ENCODE assay signal across 8 mouse cellular contexts in the genomic region with DNA sequence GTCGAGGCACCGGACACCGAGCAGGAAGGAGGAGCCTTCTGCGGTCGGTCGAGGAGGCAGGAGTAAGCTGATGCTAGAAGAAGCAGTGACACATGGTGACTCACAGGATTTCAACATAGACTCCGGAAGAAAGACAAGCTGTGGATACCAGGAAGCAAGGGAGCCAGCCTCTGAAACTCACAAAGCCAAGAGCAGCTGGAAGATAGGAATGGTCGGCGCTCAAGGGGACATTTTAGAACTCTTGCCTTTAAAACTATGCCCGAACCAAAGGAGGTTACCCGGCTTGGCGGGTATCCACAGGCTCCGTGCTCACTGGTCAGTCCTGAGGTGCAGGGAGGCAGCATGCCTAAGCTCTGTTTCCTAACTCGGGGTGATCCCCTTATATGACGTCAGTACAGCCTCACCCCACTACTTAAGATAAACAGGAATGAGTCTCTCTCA.
DNase-seq lines count a peak whose midpoint lies in the region; ATAC-seq lines count a peak whose summit lies in the region.

No protein-coding gene starts in this region.

- H3K27ac ChIP-seq in heart, embryonic 12.5 days (ENCODE audit: poor library complexity, severe bottlenecking), result peak overlapping the region; percentile 81
- H3K27ac ChIP-seq in hindbrain, embryonic 14.5 days, result no peak overlapping the region

- H3K9ac ChIP-seq in heart, embryonic 12.5 days, result no peak overlapping the region
- H3K9ac ChIP-seq in hindbrain, embryonic 14.5 days, result no peak overlapping the region

- H3K4me2 ChIP-seq in heart, embryonic 12.5 days, result peak overlapping the region; percentile 44; the same call in 1 of the 2 replicates
- no peak overlapping the region for H3K4me2 ChIP-seq in hindbrain, embryonic 14.5 days (replicated peaks)

- no peak overlapping the region for H3K4me3 ChIP-seq in heart, embryonic 12.5 days
- no peak overlapping the region for H3K4me3 ChIP-seq in hindbrain, embryonic 14.5 days (replicated peaks; ENCODE audit: low read length)

- H3K27me3 ChIP-seq in heart, embryonic 12.5 days (replicated peaks), result no peaks in the 10 kb centered on the region
- no peaks in the 10 kb centered on the region for H3K27me3 ChIP-seq in hindbrain, embryonic 14.5 days (ENCODE audit: control insufficient read depth, insufficient read depth, low read length)

- no peaks in the 10 kb centered on the region for H3K36me3 ChIP-seq in heart, embryonic 12.5 days
- H3K36me3 ChIP-seq in hindbrain, embryonic 14.5 days (replicated peaks; ENCODE audit: control insufficient read depth, insufficient read depth), result no peaks in the 10 kb centered on the region

- peaks cover 30% of the 10 kb centered on the region for H3K4me1 ChIP-seq in heart, embryonic 12.5 days (replicated peaks)
- no peaks in the 10 kb centered on the region for H3K4me1 ChIP-seq in hindbrain, embryonic 14.5 days (replicated peaks; ENCODE audit: control insufficient read depth, insufficient read depth, low read length)

- ATAC-seq in heart, embryonic 12.5 days (ENCODE audit: insufficient number of reproducible peaks, low FRiP score), result peak; percentile 74
- no peak for ATAC-seq in hindbrain, embryonic 14.5 days (ENCODE audit: low FRiP score)

- no peaks in the 10 kb centered on the region for H3K9me3 ChIP-seq in heart, embryonic 12.5 days (replicated peaks)
- H3K9me3 ChIP-seq in hindbrain, embryonic 14.5 days (ENCODE audit: control insufficient read depth, low read length), result no peaks in the 10 kb centered on the region

- 47% methylated on average over 15 of the region's 15 CpGs for WGBS in heart, embryonic 12.5 days
- 82% methylated on average over 15 of the region's 15 CpGs for WGBS in hindbrain, embryonic 14.5 days

- DNase-seq in 3134 (ENCODE audit: extremely low read depth, insufficient read length, low spot score), result peak; percentile 84
- DNase-seq in adrenal gland, adult 8-10 months, result peak; percentile 72
- peak; percentile 48 to 75 for DNase-seq in kidney, postnatal 36 days
- DNase-seq in monocyte, adult 2 months (ENCODE audit: low read depth in 1 of 2, low spot score in 2 of 2), result peak; percentile 73 to 80
- DNase-seq in T-cell, adult 2 months (ENCODE audit: low spot score), result no peak
- DNase-seq in embryo, embryonic 10 days (ENCODE audit: low spot score), result no peak
- no peak for DNase-seq in hindbrain, embryonic 14.5 days (ENCODE audit: low spot score)

Comparison
In these comparisons a context has a peak if more than half of its experiments do, and no peak if none do; other contexts are left out.
1. DNase-seq: peak in 3134 (single experiment), adrenal gland, adult 8-10 months (single experiment), kidney, postnatal 36 days (2 of 2) and monocyte, adult 2 months (2 of 2); none in T-cell, adult 2 months (single experiment), embryo, embryonic 10 days (single experiment) and hindbrain, embryonic 14.5 days (single experiment).